Mouse (Mus musculus): ENCODE data around the gene 4833420G17Rik. TPM values are rescaled to one million over a fixed set of nuclear protein-coding genes. Genes with fewer than 3 reads are reported as not detected.

The 4833420G17Rik gene
- polyA plus RNA-seq, 1 experiment, result 8.6 TPM

DNA sequence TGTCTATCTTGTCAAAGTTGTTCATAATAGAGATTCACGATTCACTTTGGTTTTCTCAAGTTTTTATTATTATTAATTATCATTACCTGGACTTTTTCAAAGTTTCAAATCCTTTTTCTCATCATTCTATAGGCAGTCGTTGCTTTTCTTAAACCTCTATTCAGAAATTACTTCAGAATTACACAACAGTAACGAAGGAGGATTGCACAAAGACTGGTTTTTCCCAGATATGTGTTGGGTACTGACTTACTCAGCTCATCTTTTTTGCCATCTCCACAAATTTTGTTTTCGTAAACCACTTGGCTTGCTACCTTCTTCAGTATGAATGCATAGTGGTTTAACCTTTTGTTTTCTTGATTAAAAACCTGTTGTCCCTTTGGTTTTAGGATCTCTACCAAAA, 9.0 kb upstream of the 4833420G17Rik start:
- no peak overlapping the region for H3K4me3 ChIP-seq (ENCODE audit: low read depth, low read length)
- no peaks in the 10 kb centered on the region for H3K27me3 ChIP-seq (ENCODE audit: control insufficient read depth, insufficient read depth, low read length)
- H3K4me1 ChIP-seq (ENCODE audit: control insufficient read depth, insufficient read depth, insufficient read length, low read length), result no peaks in the 10 kb centered on the region
- TF ChIP-seq POLR2A (IDR thresholded peaks at IDR 0.05; ENCODE audit: low read depth, low read length) (no peak), CTCF (IDR thresholded peaks at IDR 0.05; ENCODE audit: extremely low read depth, insufficient read length, insufficient replicate concordance, low read depth, low read length) (no peak)
- peaks cover 46% of the 10 kb centered on the region for H3K36me3 ChIP-seq (ENCODE audit: control insufficient read depth, insufficient read depth, low read length)
- no peak overlapping the region for H3K27ac ChIP-seq (ENCODE audit: insufficient read depth, low read depth, low read length)
- 91% methylated on average over 4 of the region's 4 CpGs for WGBS

DNA sequence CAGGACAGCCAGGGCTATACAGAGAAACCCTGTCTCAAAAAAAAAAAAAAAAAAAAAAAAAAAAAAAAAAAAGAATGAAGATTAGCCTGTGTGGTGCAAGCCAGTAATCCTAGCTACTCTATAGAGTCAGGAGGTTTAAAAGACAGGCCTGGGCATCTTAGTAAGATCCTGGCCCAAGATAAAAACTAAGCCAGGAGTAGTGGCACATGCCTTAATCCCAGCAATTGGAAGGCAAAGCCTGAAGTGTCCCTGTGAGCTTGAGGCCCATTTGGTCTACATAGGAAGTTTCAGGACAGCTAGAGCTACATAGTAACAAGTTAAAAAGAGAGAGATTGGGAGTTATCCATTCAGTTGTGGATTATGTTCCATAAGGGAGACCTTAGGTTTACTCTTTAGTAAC, 7.5 kb upstream of the 4833420G17Rik start:
- TF ChIP-seq CTCF (IDR thresholded peaks at IDR 0.05; ENCODE audit: extremely low read depth, insufficient read length, insufficient replicate concordance, low read depth, low read length) (no peak), POLR2A (IDR thresholded peaks at IDR 0.05; ENCODE audit: low read depth, low read length) (no peak)
- no peak overlapping the region for H3K4me3 ChIP-seq (ENCODE audit: low read depth, low read length)
- no peaks in the 10 kb centered on the region for H3K4me1 ChIP-seq (ENCODE audit: control insufficient read depth, insufficient read depth, insufficient read length, low read length)
- H3K36me3 ChIP-seq (ENCODE audit: control insufficient read depth, insufficient read depth, low read length), result peaks cover 42% of the 10 kb centered on the region
- no peak overlapping the region for H3K27ac ChIP-seq (ENCODE audit: insufficient read depth, low read depth, low read length)
- H3K27me3 ChIP-seq (ENCODE audit: control insufficient read depth, insufficient read depth, low read length), result no peaks in the 10 kb centered on the region

DNA sequence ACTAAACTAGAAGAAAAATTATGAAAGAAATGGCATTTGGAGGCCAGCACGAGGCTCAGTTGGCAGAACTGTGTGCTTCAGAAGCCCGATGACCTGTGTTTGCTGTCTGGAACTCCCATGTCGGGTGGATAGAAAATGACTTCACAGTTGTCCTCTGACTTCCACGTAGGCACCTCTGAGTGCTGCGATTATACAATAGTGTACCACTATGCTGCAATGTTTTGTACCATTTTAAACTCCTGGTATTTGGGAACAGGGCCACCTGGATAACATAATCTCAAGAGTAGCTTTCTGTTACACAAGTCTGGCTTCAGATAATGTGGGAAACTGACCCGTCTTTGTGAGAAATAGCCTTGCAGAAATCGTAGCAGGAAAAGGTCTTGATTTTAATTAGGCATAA, 6.2 kb upstream of the 4833420G17Rik start:
- Histone ChIP-seq H3K27ac (ENCODE audit: insufficient read depth, low read depth, low read length) (no peak overlapping the region), H3K4me1 (ENCODE audit: control insufficient read depth, insufficient read depth, insufficient read length, low read length) (no peaks in the 10 kb centered on the region), H3K36me3 (ENCODE audit: control insufficient read depth, insufficient read depth, low read length) (peaks cover 33% of the 10 kb centered on the region), H3K27me3 (ENCODE audit: control insufficient read depth, insufficient read depth, low read length) (no peaks in the 10 kb centered on the region), H3K4me3 (ENCODE audit: low read depth, low read length) (no peak overlapping the region)
- WGBS, result 88% methylated on average over 7 of the region's 7 CpGs
- TF ChIP-seq CTCF (IDR thresholded peaks at IDR 0.05; ENCODE audit: extremely low read depth, insufficient read length, insufficient replicate concordance, low read depth, low read length) (no peak), POLR2A (IDR thresholded peaks at IDR 0.05; ENCODE audit: low read depth, low read length) (no peak)

DNA sequence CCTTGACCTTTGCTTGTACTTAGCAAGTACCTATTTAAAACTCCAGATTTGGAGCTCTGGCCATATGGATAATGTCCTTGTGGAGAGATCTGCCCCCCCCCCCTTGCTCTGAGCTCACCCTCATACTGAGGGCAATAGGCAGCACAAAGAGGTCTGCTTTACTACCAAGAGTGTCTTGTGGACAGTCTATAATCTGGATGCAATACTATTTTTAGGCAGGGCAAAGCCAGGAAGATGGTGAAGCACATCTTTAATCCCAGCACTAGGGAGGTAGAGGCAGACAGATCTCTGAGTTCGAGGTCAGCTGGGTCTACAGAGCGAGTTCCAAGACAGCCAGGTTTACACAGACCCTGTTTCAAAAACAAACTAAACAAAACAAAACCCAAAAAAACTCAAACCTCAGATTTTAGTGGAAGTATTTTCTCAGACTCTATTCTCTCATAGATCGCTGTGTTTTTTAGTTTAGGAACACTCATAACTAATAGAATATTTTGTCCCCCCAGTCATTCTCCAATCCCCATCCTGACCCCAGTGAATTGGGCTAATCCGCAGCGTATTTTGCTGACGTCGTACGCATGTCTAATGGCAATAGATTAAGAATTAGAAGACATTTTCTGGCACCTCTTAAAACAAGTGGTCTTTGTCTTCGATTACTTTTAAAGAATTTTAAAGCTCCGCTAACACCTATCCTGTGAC, 520 bp upstream of the 4833420G17Rik start:
- Histone ChIP-seq H3K4me3 (ENCODE audit: low read depth, low read length) (peak overlapping the region; percentile 85), H3K27ac (ENCODE audit: insufficient read depth, low read depth, low read length) (peak overlapping the region; percentile 60), H3K4me1 (ENCODE audit: control insufficient read depth, insufficient read depth, insufficient read length, low read length) (no peaks in the 10 kb centered on the region; the same call in 1 of the 2 replicates), H3K36me3 (ENCODE audit: control insufficient read depth, insufficient read depth, low read length) (peaks cover 12% of the 10 kb centered on the region), H3K27me3 (ENCODE audit: control insufficient read depth, insufficient read depth, low read length) (no peaks in the 10 kb centered on the region)
- TF ChIP-seq CTCF (IDR thresholded peaks at IDR 0.05; ENCODE audit: extremely low read depth, insufficient read length, insufficient replicate concordance, low read depth, low read length) (no peak), POLR2A (IDR thresholded peaks at IDR 0.05; ENCODE audit: low read depth, low read length) (no peak)
- WGBS, result 3% methylated on average over 10 of the region's 10 CpGs

DNA sequence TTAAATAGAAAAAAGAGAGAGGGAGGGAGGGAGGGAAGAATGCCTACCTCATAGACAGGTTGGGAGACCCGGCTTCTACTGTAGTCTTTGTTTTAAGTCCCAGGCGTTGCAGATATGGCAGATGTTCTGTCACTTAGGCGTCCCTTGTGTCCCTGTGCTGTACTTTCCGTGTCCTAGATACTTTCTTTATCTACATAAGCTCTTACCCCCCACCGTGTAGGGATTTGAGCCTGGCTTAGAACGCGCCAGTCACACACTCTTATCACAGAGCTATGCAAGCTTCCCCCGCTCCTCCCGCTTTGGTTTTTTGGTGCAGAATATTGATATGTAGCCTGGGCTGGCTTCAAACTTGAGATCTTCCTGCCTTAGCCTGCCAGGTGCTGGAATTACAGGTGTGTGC, 14.1 kb downstream of the 4833420G17Rik start:
- peaks cover 2% of the 10 kb centered on the region; the same call in 1 of the 2 replicates for H3K4me1 ChIP-seq (ENCODE audit: control insufficient read depth, insufficient read depth, insufficient read length, low read length)
- no peaks in the 10 kb centered on the region for H3K27me3 ChIP-seq (ENCODE audit: control insufficient read depth, insufficient read depth, low read length)
- TF ChIP-seq POLR2A (IDR thresholded peaks at IDR 0.05; ENCODE audit: low read depth, low read length) (no peak), CTCF (IDR thresholded peaks at IDR 0.05; ENCODE audit: extremely low read depth, insufficient read length, insufficient replicate concordance, low read depth, low read length) (no peak)
- no peak overlapping the region for H3K4me3 ChIP-seq (ENCODE audit: low read depth, low read length)
- peaks cover 56% of the 10 kb centered on the region for H3K36me3 ChIP-seq (ENCODE audit: control insufficient read depth, insufficient read depth, low read length)
- 91% methylated on average over 9 of the region's 9 CpGs for WGBS
- H3K27ac ChIP-seq (ENCODE audit: insufficient read depth, low read depth, low read length), result no peak overlapping the region

DNA sequence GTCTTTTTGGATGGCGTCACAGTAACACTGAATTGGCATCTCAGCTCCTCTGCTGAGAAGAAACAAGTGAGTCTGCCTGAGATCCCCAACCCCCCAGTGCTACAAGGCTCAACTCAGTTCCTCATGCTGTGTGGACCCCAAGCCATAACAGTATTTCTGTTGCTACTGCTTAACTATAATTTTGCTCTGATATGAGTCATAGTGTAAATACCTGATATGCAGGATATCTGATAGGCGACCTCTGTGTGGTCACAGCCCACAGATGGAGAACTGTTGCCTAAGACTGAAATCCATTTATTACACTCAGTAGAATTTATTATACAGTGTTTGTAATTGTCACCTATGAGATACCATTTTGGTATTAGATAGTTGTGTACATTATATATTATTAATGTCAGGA, 15.2 kb downstream of the 4833420G17Rik start:
- WGBS, result 52% methylated on average over 2 of the region's 2 CpGs
- TF ChIP-seq POLR2A (IDR thresholded peaks at IDR 0.05; ENCODE audit: low read depth, low read length) (no peak), CTCF (IDR thresholded peaks at IDR 0.05; ENCODE audit: extremely low read depth, insufficient read length, insufficient replicate concordance, low read depth, low read length) (no peak)

DNA sequence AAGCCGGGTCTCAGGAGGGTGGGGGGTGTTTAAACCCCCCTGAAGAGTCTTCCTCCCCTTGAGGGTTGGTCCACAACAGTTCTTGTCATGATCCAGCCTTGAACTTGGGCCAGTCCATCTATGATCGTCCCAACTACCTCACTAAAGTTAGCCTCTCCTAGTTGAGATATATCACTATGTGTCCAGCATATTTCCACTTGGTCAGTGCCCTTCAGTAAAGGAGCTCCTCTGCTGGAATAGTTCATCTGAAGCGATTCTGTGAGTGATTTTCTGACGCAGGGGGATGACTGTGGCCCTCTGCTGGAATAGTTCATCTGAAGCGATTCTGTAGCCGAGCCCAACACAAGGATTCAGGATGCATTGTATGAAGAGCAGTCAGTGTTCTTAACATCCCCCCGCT, 24.8 kb downstream of the 4833420G17Rik start:
- no peak overlapping the region for H3K27ac ChIP-seq (ENCODE audit: insufficient read depth, low read depth, low read length)
- no peak overlapping the region for H3K4me3 ChIP-seq (ENCODE audit: low read depth, low read length)
- no peaks in the 10 kb centered on the region for H3K27me3 ChIP-seq (ENCODE audit: control insufficient read depth, insufficient read depth, low read length)
- H3K36me3 ChIP-seq (ENCODE audit: control insufficient read depth, insufficient read depth, low read length), result peaks cover 12% of the 10 kb centered on the region
- 41% methylated on average over 7 of the region's 7 CpGs for WGBS
- no peaks in the 10 kb centered on the region for H3K4me1 ChIP-seq (ENCODE audit: control insufficient read depth, insufficient read depth, insufficient read length, low read length)
- no peak for TF ChIP-seq POLR2A (IDR thresholded peaks at IDR 0.05; ENCODE audit: low read depth, low read length)
- no peak for TF ChIP-seq CTCF (IDR thresholded peaks at IDR 0.05; ENCODE audit: extremely low read depth, insufficient read length, insufficient replicate concordance, low read depth, low read length)

More for the DNA sequence above, 15.2 kb downstream of the 4833420G17Rik start:
- Histone ChIP-seq H3K4me3 (ENCODE audit: low read depth, low read length) (no peak overlapping the region), H3K27ac (ENCODE audit: insufficient read depth, low read depth, low read length) (no peak overlapping the region), H3K36me3 (ENCODE audit: control insufficient read depth, insufficient read depth, low read length) (peaks cover 52% of the 10 kb centered on the region), H3K4me1 (ENCODE audit: control insufficient read depth, insufficient read depth, insufficient read length, low read length) (peaks cover 2% of the 10 kb centered on the region; the same call in 1 of the 2 replicates), H3K27me3 (ENCODE audit: control insufficient read depth, insufficient read depth, low read length) (no peaks in the 10 kb centered on the region)

Measured in small intestine, adult 2 months (tissue).